Mouse (Mus musculus): Measurements from ENCODE around the gene Ermard.

Gene Ermard

GRCm38 (mm10) chr17:15060356-15060755 is 19.3 kb downstream of the Ermard start:
- DNase-seq (ENCODE audit: low spot score in 2 of 2), result peak; percentile 8 to 45

GRCm38 (mm10) chr17:15065391-15066024 is 24.5 kb downstream of the Ermard start:
- DNase-seq (ENCODE audit: low spot score in 2 of 2), result no peak

- DNase-seq (ENCODE audit: low spot score in 2 of 2), result no peak
Measured at GRCm38 (mm10) chr17:15066066-15066465, 25.1 kb downstream of the Ermard start.

- no peak for DNase-seq (ENCODE audit: low spot score in 2 of 2)
Measured at GRCm38 (mm10) chr17:15066911-15067310, 25.9 kb downstream of the Ermard start.

GRCm38 (mm10) chr17:15068040-15068792 is 27.2 kb downstream of the Ermard start:
- no peak for DNase-seq (ENCODE audit: low spot score in 2 of 2)

GRCm38 (mm10) chr17:15069124-15069523 is 28.1 kb downstream of the Ermard start:
- DNase-seq (ENCODE audit: low spot score in 2 of 2), result no peak

- no peak for DNase-seq (ENCODE audit: low spot score in 2 of 2)
Measured at GRCm38 (mm10) chr17:15072211-15072610, 31.2 kb downstream of the Ermard start.

- no peak for DNase-seq (ENCODE audit: low spot score in 2 of 2)
Measured at GRCm38 (mm10) chr17:15075033-15075432, 34.0 kb downstream of the Ermard start.

- no peak for DNase-seq (ENCODE audit: low spot score in 2 of 2)
Measured at GRCm38 (mm10) chr17:15077536-15077935, 36.5 kb downstream of the Ermard start.

- DNase-seq (ENCODE audit: low spot score in 2 of 2), result peak in 1 of 2 experiments; percentile 29
Measured at GRCm38 (mm10) chr17:15084226-15084848, 43.3 kb downstream of the Ermard start.

GRCm38 (mm10) chr17:15085006-15085405 is 44.0 kb downstream of the Ermard start:
- DNase-seq (ENCODE audit: low spot score in 2 of 2), result no peak

GRCm38 (mm10) chr17:15088166-15088565 is 47.2 kb downstream of the Ermard start:
- DNase-seq (ENCODE audit: low spot score in 2 of 2), result no peak

- no peak for DNase-seq (ENCODE audit: low spot score in 2 of 2)
Measured at GRCm38 (mm10) chr17:15088591-15089001, 47.6 kb downstream of the Ermard start.

GRCm38 (mm10) chr17:15091739-15092138 is 50.7 kb downstream of the Ermard start:
- DNase-seq (ENCODE audit: low spot score in 2 of 2), result no peak

- DNase-seq (ENCODE audit: low spot score in 2 of 2), result no peak
Measured at GRCm38 (mm10) chr17:15093523-15093922, 52.5 kb downstream of the Ermard start.

GRCm38 (mm10) chr17:15096853-15097252 is 55.8 kb downstream of the Ermard start:
- DNase-seq (ENCODE audit: low spot score in 2 of 2), result no peak

- no peak for DNase-seq (ENCODE audit: low spot score in 2 of 2)
Measured at GRCm38 (mm10) chr17:15098677-15099076, 57.7 kb downstream of the Ermard start.

- no peak for DNase-seq (ENCODE audit: low spot score in 2 of 2)
Measured at GRCm38 (mm10) chr17:15101355-15101754, 60.3 kb downstream of the Ermard start.

GRCm38 (mm10) chr17:15107143-15107649 is 66.2 kb downstream of the Ermard start:
- DNase-seq (ENCODE audit: low spot score in 2 of 2), result no peak

GRCm38 (mm10) chr17:15108473-15109441 is 67.7 kb downstream of the Ermard start:
- no peak for DNase-seq (ENCODE audit: low spot score in 2 of 2)

GRCm38 (mm10) chr17:15115550-15115949 is 74.5 kb downstream of the Ermard start:
- no peak for DNase-seq (ENCODE audit: low spot score in 2 of 2)
